Mouse (Mus musculus): ENCODE results near the gene Kri1. TPM values are rescaled to one million over a fixed set of nuclear protein-coding genes. Genes with fewer than 3 reads are reported as not detected.

The Kri1 gene
- polyA plus RNA-seq, 1 experiment from 2014 or later: 9.9 TPM

- DNase-seq: no peak
- H3K9me3 ChIP-seq (replicated peaks): no peaks in the 10 kb centered on the region
- no peak overlapping the region for H3K27ac ChIP-seq
- H3K36me3 ChIP-seq: no peaks in the 10 kb centered on the region
- peaks cover 40% of the 10 kb centered on the region for H3K27me3 ChIP-seq
- H3K4me2 ChIP-seq: no peak overlapping the region
- H3K4me3 ChIP-seq (replicated peaks): no peak overlapping the region
- H3K9ac ChIP-seq: no peak overlapping the region
- ATAC-seq (ENCODE audit: low read depth): no peak
- H3K4me1 ChIP-seq (replicated peaks): peaks cover 10% of the 10 kb centered on the region
Observed at GRCm38 (mm10) chr9:21254690-21255089, 33.1 kb downstream of the Kri1 start.

GRCm38 (mm10) chr9:21251116-21251735, 36.5 kb downstream of the Kri1 start:
- Histone ChIP-seq H3K4me2 (no peak overlapping the region), H3K4me1 (replicated peaks) (peaks cover 24% of the 10 kb centered on the region), H3K36me3 (no peaks in the 10 kb centered on the region), H3K27me3 (peaks cover 66% of the 10 kb centered on the region), H3K9me3 (replicated peaks) (no peaks in the 10 kb centered on the region), H3K9ac (no peak overlapping the region), H3K4me3 (replicated peaks) (no peak overlapping the region), H3K27ac (no peak overlapping the region)
- ATAC-seq (ENCODE audit: low read depth) (no peak), DNase-seq (no peak)
- whole genome bisulfite sequencing (ENCODE audit: insufficient replicate concordance): 63% methylated on average over 13 of the region's 13 CpGs

- Histone ChIP-seq H3K9me3 (replicated peaks) (no peaks in the 10 kb centered on the region), H3K27ac (no peak overlapping the region), H3K27me3 (peaks cover 73% of the 10 kb centered on the region), H3K9ac (no peak overlapping the region), H3K4me2 (no peak overlapping the region), H3K4me3 (replicated peaks) (no peak overlapping the region), H3K36me3 (no peaks in the 10 kb centered on the region), H3K4me1 (replicated peaks) (peaks cover 24% of the 10 kb centered on the region)
- ATAC-seq (ENCODE audit: low read depth): no peak
- WGBS (ENCODE audit: insufficient replicate concordance): 47% methylated on average over 2 of the region's 2 CpGs
- no peak for DNase-seq
Observed at GRCm38 (mm10) chr9:21250509-21250908, 37.3 kb downstream of the Kri1 start.

- no peak overlapping the region for H3K4me2 ChIP-seq
- peaks cover 27% of the 10 kb centered on the region for H3K4me1 ChIP-seq (replicated peaks)
- no peak overlapping the region for H3K9ac ChIP-seq
- H3K27ac ChIP-seq: no peak overlapping the region
- 27% methylated on average over 17 of the region's 17 CpGs for WGBS (ENCODE audit: insufficient replicate concordance)
- ATAC-seq (ENCODE audit: low read depth) (peak; percentile 24; the same call in 1 of the 2 replicates), DNase-seq (no peak)
- no peaks in the 10 kb centered on the region for H3K9me3 ChIP-seq (replicated peaks)
- H3K27me3 ChIP-seq: peaks cover 79% of the 10 kb centered on the region
- no peaks in the 10 kb centered on the region for H3K36me3 ChIP-seq
- H3K4me3 ChIP-seq (replicated peaks): no peak overlapping the region
Observed at GRCm38 (mm10) chr9:21249629-21250508, 37.9 kb downstream of the Kri1 start.

GRCm38 (mm10) chr9:21248326-21248725, 39.4 kb downstream of the Kri1 start, which contains the start of gene S1pr5:
Gene S1pr5, minus strand, starts transcription at chr9:21248443.
- DNase-seq (no peak), ATAC-seq (ENCODE audit: low read depth) (no peak)
- Histone ChIP-seq H3K4me3 (replicated peaks) (peak within 1 kb of the TSS; percentile 36), H3K36me3 (no peaks in the 10 kb centered on the region), H3K4me1 (replicated peaks) (peaks cover 36% of the 10 kb centered on the region), H3K4me2 (peak within 1 kb of the TSS; percentile 58), H3K9me3 (replicated peaks) (no peaks in the 10 kb centered on the region), H3K27me3 (peaks cover 95% of the 10 kb centered on the region), H3K9ac (0 out of 2 replicates have a peak within 1 kb of the TSS, but pooled peaks have one; percentile 29), H3K27ac (no peak within 1 kb of the TSS)
- WGBS (ENCODE audit: insufficient replicate concordance): 3% methylated on average over 30 of the region's 30 CpGs

- Histone ChIP-seq H3K4me3 (replicated peaks) (no peak overlapping the region), H3K27ac (no peak overlapping the region), H3K9ac (no peak overlapping the region), H3K9me3 (replicated peaks) (no peaks in the 10 kb centered on the region), H3K36me3 (no peaks in the 10 kb centered on the region), H3K27me3 (peaks cover 98% of the 10 kb centered on the region), H3K4me2 (no peak overlapping the region), H3K4me1 (replicated peaks) (peaks cover 36% of the 10 kb centered on the region)
- ATAC-seq (ENCODE audit: low read depth) (no peak), DNase-seq (no peak)
- 63% methylated on average over 1 of the region's 1 CpGs for WGBS (ENCODE audit: insufficient replicate concordance)
Observed at GRCm38 (mm10) chr9:21246342-21246741, 41.4 kb downstream of the Kri1 start.

GRCm38 (mm10) chr9:21245113-21245487, 42.7 kb downstream of the Kri1 start:
- peak overlapping the region; percentile 63 for H3K4me2 ChIP-seq
- no peaks in the 10 kb centered on the region for H3K36me3 ChIP-seq
- H3K4me3 ChIP-seq (replicated peaks): peak overlapping the region; percentile 48
- DNase-seq: no peak
- ATAC-seq (ENCODE audit: low read depth): no peak
- H3K4me1 ChIP-seq (replicated peaks): peaks cover 43% of the 10 kb centered on the region
- H3K9ac ChIP-seq: 0 out of 2 replicates have a peak overlapping the region, but pooled peaks have one; percentile 33
- H3K27me3 ChIP-seq: peaks cover 86% of the 10 kb centered on the region
- H3K9me3 ChIP-seq (replicated peaks): no peaks in the 10 kb centered on the region
- H3K27ac ChIP-seq: no peak overlapping the region
- WGBS (ENCODE audit: insufficient replicate concordance): 3% methylated on average over 16 of the region's 16 CpGs

- Histone ChIP-seq H3K27ac (no peak overlapping the region), H3K9ac (0 out of 2 replicates have a peak overlapping the region, but pooled peaks have one; percentile 33), H3K9me3 (replicated peaks) (no peaks in the 10 kb centered on the region), H3K4me2 (peak overlapping the region; percentile 63), H3K27me3 (peaks cover 81% of the 10 kb centered on the region), H3K4me1 (replicated peaks) (peaks cover 43% of the 10 kb centered on the region), H3K36me3 (no peaks in the 10 kb centered on the region), H3K4me3 (replicated peaks) (peak overlapping the region; percentile 48)
- ATAC-seq (ENCODE audit: low read depth) (no peak), DNase-seq (no peak)
- WGBS (ENCODE audit: insufficient replicate concordance): 1% methylated on average over 72 of the region's 72 CpGs
Observed at GRCm38 (mm10) chr9:21244428-21245112, 43.2 kb downstream of the Kri1 start.

GRCm38 (mm10) chr9:21243826-21244427, 43.8 kb downstream of the Kri1 start:
- Histone ChIP-seq H3K9ac (no peak overlapping the region), H3K9me3 (replicated peaks) (no peaks in the 10 kb centered on the region), H3K4me3 (replicated peaks) (peak overlapping the region; percentile 48), H3K4me1 (replicated peaks) (peaks cover 43% of the 10 kb centered on the region), H3K36me3 (no peaks in the 10 kb centered on the region), H3K27ac (no peak overlapping the region), H3K4me2 (peak overlapping the region; percentile 63), H3K27me3 (peaks cover 74% of the 10 kb centered on the region)
- no peak for DNase-seq
- WGBS (ENCODE audit: insufficient replicate concordance): 6% methylated on average over 42 of the region's 42 CpGs
- no peak for ATAC-seq (ENCODE audit: low read depth)

GRCm38 (mm10) chr9:21241343-21241742, 46.4 kb downstream of the Kri1 start:
- Histone ChIP-seq H3K27ac (no peak overlapping the region), H3K36me3 (peaks cover 9% of the 10 kb centered on the region), H3K9me3 (replicated peaks) (no peaks in the 10 kb centered on the region), H3K4me1 (replicated peaks) (peaks cover 50% of the 10 kb centered on the region), H3K9ac (no peak overlapping the region), H3K4me2 (no peak overlapping the region), H3K27me3 (peaks cover 49% of the 10 kb centered on the region), H3K4me3 (replicated peaks) (no peak overlapping the region)
- DNase-seq (peak; percentile 82), ATAC-seq (ENCODE audit: low read depth) (no peak)
- 5% methylated on average over 11 of the region's 11 CpGs for WGBS (ENCODE audit: insufficient replicate concordance)

GRCm38 (mm10) chr9:21239465-21239848, 48.3 kb downstream of the Kri1 start:
- DNase-seq: no peak
- WGBS (ENCODE audit: insufficient replicate concordance): 19% methylated on average over 4 of the region's 4 CpGs
- Histone ChIP-seq H3K9me3 (replicated peaks) (no peaks in the 10 kb centered on the region), H3K4me2 (peak overlapping the region; percentile 94), H3K36me3 (peaks cover 28% of the 10 kb centered on the region), H3K27me3 (peaks cover 30% of the 10 kb centered on the region), H3K4me1 (replicated peaks) (peaks cover 58% of the 10 kb centered on the region), H3K27ac (peak overlapping the region; percentile 97), H3K4me3 (replicated peaks) (peak overlapping the region; percentile 98), H3K9ac (peak overlapping the region; percentile 100)
- no peak for ATAC-seq (ENCODE audit: low read depth)

Measured in liver, embryonic 13.5 days (tissue).